Comparison of ENCODE assay signal across 27 mouse cellular contexts in genomic region chr11:102186235-102186634, GRCm38 (mm10). TPM values are rescaled to one million over a fixed set of nuclear protein-coding genes. Genes with fewer than 3 reads are reported as not detected.
DNase-seq lines count a peak whose midpoint lies in the region; ATAC-seq and TF ChIP-seq lines count a peak whose summit lies in the region.
"Had no signal": no experiment of that assay in that cellular context is flagged by ENCODE, and none has a peak within 500 bp of the region (broad histone marks: within the 10 kb centered on the region; RNA-seq: fewer than 3 reads in every experiment).

No protein-coding gene starts in this region.

- 0 out of 2 replicates have a peak, but pooled peaks cover 3% of the 10 kb centered on the region for H3K79me2 ChIP-seq in heart, adult 2 months (replicated peaks; ENCODE audit: control insufficient read depth, insufficient read depth, low read length)

- peaks cover 4% of the 10 kb centered on the region; the same call in 1 of the 2 replicates for H3K4me1 ChIP-seq in kidney, adult 2 months (ENCODE audit: control insufficient read depth, insufficient read depth, low read length)
- peaks cover 33% of the 10 kb centered on the region for H3K4me1 ChIP-seq in liver, embryonic 11.5 days (replicated peaks; ENCODE audit: control insufficient read depth, insufficient read depth, low read length)
- peaks cover 23% of the 10 kb centered on the region for H3K4me1 ChIP-seq in liver, postnatal 0 days (ENCODE audit: insufficient read depth)
- no peaks in the 10 kb centered on the region for H3K4me1 ChIP-seq in lung, postnatal 0 days (ENCODE audit: insufficient read depth, low read depth, low read length)
- no peaks in the 10 kb centered on the region; the same call in none of the 2 replicates for H3K4me1 ChIP-seq in heart, adult 2 months (ENCODE audit: control insufficient read depth, insufficient read depth, low read length)

- DNase-seq in kidney, adult 2 months: peak; percentile 69
- no peak for DNase-seq in kidney, postnatal 10 days
- no peak for DNase-seq in liver, embryonic 11.5 days (ENCODE audit: low spot score)
- DNase-seq in liver, postnatal 0 days: no peak
- DNase-seq in adipocyte (ENCODE audit: low spot score): peak; percentile 83
- peak; percentile 60 for DNase-seq in large intestine, adult 2 months (ENCODE audit: low read depth, low spot score)
- no peak for DNase-seq in lung, postnatal 0 days (ENCODE audit: low spot score)
- DNase-seq in heart, adult 2 months: no peak
- DNase-seq: adrenal gland, adult 2 months; cerebellum, adult 11-12 months; cerebellum, postnatal 14 days; gastrocnemius, postnatal 36 days; layer of hippocampus, postnatal 36 days; lung, postnatal 10 days; right cerebral cortex, postnatal 14 days; spleen, adult 18-20 months had no signal

- no peaks in the 10 kb centered on the region for H3K36me3 ChIP-seq in kidney, adult 2 months (ENCODE audit: control insufficient read depth, insufficient read depth, low read length)
- H3K36me3 ChIP-seq in liver, embryonic 11.5 days (ENCODE audit: control insufficient read depth, insufficient read depth, low read length): peaks cover 13% of the 10 kb centered on the region; the same call in 1 of the 2 replicates
- H3K36me3 ChIP-seq in liver, postnatal 0 days (replicated peaks; ENCODE audit: insufficient read depth, low read length): peaks cover 6% of the 10 kb centered on the region
- no peaks in the 10 kb centered on the region for H3K36me3 ChIP-seq in lung, postnatal 0 days (ENCODE audit: insufficient read depth, low read length)
- peaks cover under 1% of the 10 kb centered on the region; the same call in 1 of the 2 replicates for H3K36me3 ChIP-seq in heart, adult 2 months (ENCODE audit: control insufficient read depth, insufficient read depth, low read length)

- H3K27me3 ChIP-seq in kidney, adult 2 months (replicated peaks; ENCODE audit: control insufficient read depth, insufficient read depth, low read length): no peaks in the 10 kb centered on the region
- no peaks in the 10 kb centered on the region for H3K27me3 ChIP-seq in liver, embryonic 11.5 days (replicated peaks; ENCODE audit: control insufficient read depth, insufficient read depth, low read length)
- H3K27me3 ChIP-seq in liver, postnatal 0 days (ENCODE audit: insufficient read depth, low read length): no peaks in the 10 kb centered on the region
- H3K27me3 ChIP-seq in lung, postnatal 0 days (replicated peaks; ENCODE audit: insufficient read depth, low read length): no peaks in the 10 kb centered on the region
- no peaks in the 10 kb centered on the region for H3K27me3 ChIP-seq in heart, adult 2 months (ENCODE audit: control insufficient read depth, insufficient read depth, low read length)
- H3K27me3 ChIP-seq: forebrain, embryonic 13.5 days; hindbrain, embryonic 13.5 days; liver, embryonic 15.5 days; Patski had no signal

- H3K4me2 ChIP-seq in liver, embryonic 11.5 days: peak overlapping the region; percentile 87; the same call in 1 of the 2 replicates
- H3K4me2 ChIP-seq in liver, postnatal 0 days (ENCODE audit: low read depth, low read length): no peak overlapping the region
- H3K4me2 ChIP-seq in lung, postnatal 0 days (replicated peaks; ENCODE audit: low read depth, low read length): no peak overlapping the region

- ATAC-seq in liver, embryonic 11.5 days (replicated peaks; ENCODE audit: low FRiP score): no peak
- no peak for ATAC-seq in liver, postnatal 0 days
- no peak for ATAC-seq in lung, postnatal 0 days
- ATAC-seq: forebrain, embryonic 13.5 days; Patski had no signal

- intact Hi-C loops in heart, adult 2 months (cut with DNase I): loop anchor here (5.0 to 10.0 kb wide), 2 partner anchors 61 to 1741 kb away; partner anchors contain the start of genes BC030867, Klhl10 and Nt5c3b

- TF ChIP-seq CTCF in kidney, adult 2 months (conservative IDR thresholded peaks at IDR 0.05; ENCODE audit: insufficient read depth, insufficient read length, low read depth, low read length): no peak
- no peak for TF ChIP-seq CTCF in liver, postnatal 0 days (IDR thresholded peaks at IDR 0.05; ENCODE audit: low read depth)
- TF ChIP-seq CTCF in lung, postnatal 0 days (IDR thresholded peaks at IDR 0.05): no peak
- no peak for TF ChIP-seq CTCF in heart, adult 2 months (IDR thresholded peaks at IDR 0.05)

- no peaks in the 10 kb centered on the region for H3K9me3 ChIP-seq in liver, embryonic 11.5 days (ENCODE audit: control insufficient read depth, low read length)
- no peaks in the 10 kb centered on the region for H3K9me3 ChIP-seq in liver, postnatal 0 days (ENCODE audit: low read length)
- H3K9me3 ChIP-seq in lung, postnatal 0 days (ENCODE audit: low read length): no peaks in the 10 kb centered on the region
- H3K9me3 ChIP-seq: forebrain, embryonic 13.5 days; G1E; hindbrain, embryonic 13.5 days; liver, embryonic 15.5 days had no signal

- TF ChIP-seq EP300 in liver, postnatal 0 days (IDR thresholded peaks at IDR 0.05; ENCODE audit: low read depth): no peak
- TF ChIP-seq EP300 in lung, postnatal 0 days (IDR thresholded peaks at IDR 0.05): no peak
- TF ChIP-seq EP300 in heart, adult 2 months (IDR thresholded peaks at IDR 0.05; ENCODE audit: insufficient read depth, low read depth, low read length): no peak

- TF ChIP-seq POLR2A in kidney, adult 2 months (IDR thresholded peaks at IDR 0.05; ENCODE audit: low read depth, low read length): no peak
- TF ChIP-seq POLR2A in heart, adult 2 months (IDR thresholded peaks at IDR 0.05; ENCODE audit: insufficient read depth, low read depth, low read length): no peak

- no peak overlapping the region for H3K27ac ChIP-seq in kidney, adult 2 months (ENCODE audit: insufficient read depth, low read depth, low read length)
- H3K27ac ChIP-seq in liver, embryonic 11.5 days (ENCODE audit: low read depth, low read length): no peak overlapping the region
- H3K27ac ChIP-seq in liver, postnatal 0 days (ENCODE audit: low read depth): no peak overlapping the region
- H3K27ac ChIP-seq in lung, postnatal 0 days (ENCODE audit: low read length): no peak overlapping the region
- H3K27ac ChIP-seq in heart, adult 2 months: no peak overlapping the region
- H3K27ac ChIP-seq: liver, embryonic 15.5 days had no signal

- 21% methylated on average over 1 of the region's 1 CpGs for WGBS in kidney, adult 2 months
- WGBS in liver, embryonic 11.5 days: 72% methylated on average over 1 of the region's 1 CpGs
- 45% methylated on average over 1 of the region's 1 CpGs for WGBS in liver, postnatal 0 days (ENCODE audit: insufficient replicate concordance)
- 9% methylated on average over 1 of the region's 1 CpGs for WGBS in large intestine, adult 2 months
- whole genome bisulfite sequencing in lung, postnatal 0 days: 46% methylated on average over 1 of the region's 1 CpGs
- WGBS in heart, adult 2 months: 47% methylated on average over 1 of the region's 1 CpGs

- no peak overlapping the region for H3K9ac ChIP-seq in liver, embryonic 11.5 days (ENCODE audit: low read depth, low read length)
- no peak overlapping the region for H3K9ac ChIP-seq in liver, postnatal 0 days (replicated peaks)
- no peak overlapping the region for H3K9ac ChIP-seq in lung, postnatal 0 days (replicated peaks; ENCODE audit: low read depth)
- no peak overlapping the region for H3K9ac ChIP-seq in heart, adult 2 months (ENCODE audit: low read depth, low read length)

- no peak overlapping the region for H3K4me3 ChIP-seq in kidney, adult 2 months (ENCODE audit: insufficient read depth, low read depth, low read length)
- H3K4me3 ChIP-seq in liver, embryonic 11.5 days (ENCODE audit: low read depth, low read length): no peak overlapping the region
- H3K4me3 ChIP-seq in liver, postnatal 0 days (ENCODE audit: low read depth, low read length): no peak overlapping the region
- no peak overlapping the region for H3K4me3 ChIP-seq in lung, postnatal 0 days (ENCODE audit: low read depth, low read length)
- H3K4me3 ChIP-seq in heart, adult 2 months: no peak overlapping the region

RNA-seq across cellular contexts. Expression of gene Lsm12, which starts 1.1 kb away (rescaled TPM):
- 33.0 and 39.6 TPM in 2 replicates for polyA plus RNA-seq in kidney, adult 2 months (2012; rRNA removed)
- polyA plus RNA-seq in liver, embryonic 11.5 days (2014; fragmentation: Nextera tagmentation; extraction: Ambion mirVana): 80.1 and 83.2 TPM in 2 replicates
- 52.2 and 55.0 TPM in 2 replicates for polyA plus RNA-seq in liver, postnatal 0 days (2015; fragmentation: Nextera tagmentation; extraction: Ambion mirVana)
- polyA plus RNA-seq in large intestine, adult 2 months (2012; rRNA removed): 33.9 and 45.9 TPM in 2 replicates
- polyA plus RNA-seq in lung, postnatal 0 days (2015; fragmentation: Nextera tagmentation; extraction: Ambion mirVana): 74.7 and 79.9 TPM in 2 replicates
- 10 to 100 TPM; 49.4 to 50.2 TPM for total RNA-seq in heart, adult 2 months (2021)
- 32.5 and 42.4 TPM in 2 replicates for polyA plus RNA-seq in heart, adult 2 months (2012; rRNA removed)

RNA-seq across cellular contexts. Expression of gene G6pc3, which starts 3.2 kb away (rescaled TPM):
- 127 and 138 TPM in 2 replicates for polyA plus RNA-seq in kidney, adult 2 months (2012; rRNA removed)
- polyA plus RNA-seq in liver, embryonic 11.5 days (2014; fragmentation: Nextera tagmentation; extraction: Ambion mirVana): 38.8 and 39.5 TPM in 2 replicates
- polyA plus RNA-seq in liver, postnatal 0 days (2015; fragmentation: Nextera tagmentation; extraction: Ambion mirVana): 6.7 and 6.8 TPM in 2 replicates
- 72.0 and 72.6 TPM in 2 replicates for polyA plus RNA-seq in large intestine, adult 2 months (2012; rRNA removed)
- polyA plus RNA-seq in lung, postnatal 0 days (2015; fragmentation: Nextera tagmentation; extraction: Ambion mirVana): 15.8 and 16.7 TPM in 2 replicates
- 10 to 100 TPM; 44.8 to 50.6 TPM for total RNA-seq in heart, adult 2 months (2021)
- polyA plus RNA-seq in heart, adult 2 months (2012; rRNA removed): 89.9 and 95.3 TPM in 2 replicates

RNA-seq across cellular contexts. Expression of gene Tmem101, which starts 30.0 kb away (rescaled TPM):
- 17.7 and 18.3 TPM in 2 replicates for polyA plus RNA-seq in kidney, adult 2 months (2012; rRNA removed)
- polyA plus RNA-seq in liver, embryonic 11.5 days (2014; fragmentation: Nextera tagmentation; extraction: Ambion mirVana): 25.7 and 26.0 TPM in 2 replicates
- 5.8 and 6.4 TPM in 2 replicates for polyA plus RNA-seq in liver, postnatal 0 days (2015; fragmentation: Nextera tagmentation; extraction: Ambion mirVana)
- 15.9 and 16.7 TPM in 2 replicates for polyA plus RNA-seq in large intestine, adult 2 months (2012; rRNA removed)
- polyA plus RNA-seq in lung, postnatal 0 days (2015; fragmentation: Nextera tagmentation; extraction: Ambion mirVana): 17.6 and 18.9 TPM in 2 replicates
- 10 to 100 TPM; 12.2 to 13.6 TPM for total RNA-seq in heart, adult 2 months (2021)
- 19.5 and 20.7 TPM in 2 replicates for polyA plus RNA-seq in heart, adult 2 months (2012; rRNA removed)

RNA-seq across cellular contexts. Expression of gene Nags, which starts 40.9 kb away (rescaled TPM):
- polyA plus RNA-seq in kidney, adult 2 months (2012; rRNA removed): 0.23 and 0.39 TPM in 2 replicates
- 4.9 and 5.1 TPM in 2 replicates for polyA plus RNA-seq in liver, embryonic 11.5 days (2014; fragmentation: Nextera tagmentation; extraction: Ambion mirVana)
- 18.5 and 25.1 TPM in 2 replicates for polyA plus RNA-seq in liver, postnatal 0 days (2015; fragmentation: Nextera tagmentation; extraction: Ambion mirVana)
- 48.7 and 73.1 TPM in 2 replicates for polyA plus RNA-seq in large intestine, adult 2 months (2012; rRNA removed)
- polyA plus RNA-seq in lung, postnatal 0 days (2015; fragmentation: Nextera tagmentation; extraction: Ambion mirVana): 0.91 and 1.4 TPM in 2 replicates
- not detected for total RNA-seq in heart, adult 2 months (2021)
- 0.06 and 0.12 TPM in 2 replicates for polyA plus RNA-seq in heart, adult 2 months (2012; rRNA removed)
- total RNA-seq: G1E; gastrocnemius, adult 18-20 months; gastrocnemius, postnatal 36 days; heart, postnatal 25 days; layer of hippocampus, adult 18-20 months; layer of hippocampus, postnatal 36 days; monocyte, adult 5-6 weeks had no signal
- polyA plus RNA-seq: forebrain, embryonic 13.5 days; G1E; heart, embryonic 14.5 days; hindbrain, embryonic 13.5 days; midbrain, embryonic 11.5 days; Patski had no signal

RNA-seq across cellular contexts. Expression of gene Hdac5, which starts 43.7 kb away (rescaled TPM):
- polyA plus RNA-seq in kidney, adult 2 months (2012; rRNA removed): 69.2 TPM in 2 replicates
- 23.8 and 26.0 TPM in 2 replicates for polyA plus RNA-seq in liver, embryonic 11.5 days (2014; fragmentation: Nextera tagmentation; extraction: Ambion mirVana)
- 17.7 and 17.8 TPM in 2 replicates for polyA plus RNA-seq in liver, postnatal 0 days (2015; fragmentation: Nextera tagmentation; extraction: Ambion mirVana)
- polyA plus RNA-seq in large intestine, adult 2 months (2012; rRNA removed): 30.3 TPM in 2 replicates
- polyA plus RNA-seq in lung, postnatal 0 days (2015; fragmentation: Nextera tagmentation; extraction: Ambion mirVana): 65.6 and 79.0 TPM in 2 replicates
- total RNA-seq in heart, adult 2 months (2021): 100 to 1,000 TPM; 113 to 137 TPM
- 92.6 and 98.5 TPM in 2 replicates for polyA plus RNA-seq in heart, adult 2 months (2012; rRNA removed)

Comparison
In these comparisons a context has a peak if more than half of its experiments do, and no peak if none do; other contexts are left out.
1. DNase-seq: peak in kidney, adult 2 months (single experiment), adipocyte (single experiment) and large intestine, adult 2 months (single experiment); none in kidney, postnatal 10 days (single experiment), liver, embryonic 11.5 days (single experiment), liver, postnatal 0 days (single experiment), lung, postnatal 0 days (single experiment) and heart, adult 2 months (0 of 2).